Mouse (Mus musculus) heart, embryonic 14.5 days (tissue): Measurements from ENCODE around the gene Unkl. TPM values are rescaled to one million over a fixed set of nuclear protein-coding genes. Genes with fewer than 3 reads are reported as not detected.

Source experiments
- ATAC-seq: fragments of 200-750 bp; cut with Nextera tagmentation; 2 replicates; pipeline ENCODE4 v1.8.0; 2017; ENCODE audit warnings: low read depth, moderate TSS enrichment; ENCODE audit not compliant: insufficient number of reproducible peaks, insufficient read depth, low FRiP score
- H3K27ac ChIP-seq, 2 experiments: fragments of 200-500 bp in 1 of 2; fragments of 300-500 bp in 1 of 2; sonication (generic) in 1 of 2; replicated peaks in 1 of 2; 2 replicates each; pipeline ENCODE4 v1.5.1; 2012 to 2014; ENCODE audit warnings: low read depth in 2 of 2, low read length in 2 of 2, control low read depth in 1 of 2, mild to moderate bottlenecking in 1 of 2, mixed read lengths in 1 of 2; ENCODE audit not compliant: control insufficient read depth in 1 of 2, insufficient read depth in 1 of 2
- H3K27me3 ChIP-seq: fragments of 300-500 bp; sonication (generic); 2 replicates; pipeline ENCODE4 v1.6.1; 2014; ENCODE audit warnings: mild to moderate bottlenecking, low read length, control low read depth; ENCODE audit not compliant: control insufficient read depth, insufficient read depth
- H3K36me3 ChIP-seq: fragments of 300-500 bp; sonication (generic); 2 replicates; pipeline ENCODE4 v1.6.1; 2014; ENCODE audit warnings: mild to moderate bottlenecking, control low read depth, low read length, mixed read lengths; ENCODE audit not compliant: control insufficient read depth, insufficient read depth
- H3K4me1 ChIP-seq, 2 experiments: fragments of 200-500 bp in 1 of 2; fragments of 300-500 bp in 1 of 2; sonication (generic) in 1 of 2; 2 replicates each; pipeline ENCODE4 v1.6.1; 2012 to 2014; ENCODE audit warnings: low read length in 2 of 2, control low read depth in 1 of 2, mixed read lengths in 1 of 2; ENCODE audit not compliant: control insufficient read depth in 2 of 2, insufficient read depth in 2 of 2
- H3K4me2 ChIP-seq: fragments of 300-500 bp; sonication (generic); 2 replicates; pipeline ENCODE4 v1.6.1; 2014; ENCODE audit warnings: mild to moderate bottlenecking, low read length
- H3K4me3 ChIP-seq, 2 experiments: fragments of 200-500 bp in 1 of 2; fragments of 300-500 bp in 1 of 2; sonication (generic) in 1 of 2; 2 replicates each; pipeline ENCODE4 v1.5.1; 2012 to 2014; ENCODE audit warnings: low read length in 2 of 2, mild to moderate bottlenecking in 2 of 2, control low read depth in 1 of 2, low read depth in 1 of 2, moderate library complexity in 1 of 2; ENCODE audit not compliant: control insufficient read depth in 1 of 2, insufficient read depth in 1 of 2
- H3K9ac ChIP-seq: fragments of 300-500 bp; sonication (generic); 2 replicates; pipeline ENCODE4 v1.6.1; 2014; ENCODE audit warnings: mild to moderate bottlenecking, low read length
- H3K9me3 ChIP-seq: fragments of 300-500 bp; sonication (generic); 2 replicates; pipeline ENCODE4 v1.6.1; 2016; ENCODE audit warnings: low read length, control low read depth; ENCODE audit not compliant: control insufficient read depth
- WGBS: fragments of 180-500 bp; shearing (Covaris S2); extraction: QIAGEN DNeasy Blood & Tissue Kit; methylation state at CpG from one replicate; pipeline ENCODE4 v1.1.7; 2014; 5-methylcytosine and 5-hydroxymethylcytosine counted together
- polyA plus RNA-seq: library from polyadenylated mRNA; unstranded; fragments of >200 nt; fragmentation: Nextera tagmentation; extraction: Ambion mirVana; gene quantifications from 2 replicates; pipeline ENCODE4 v1.2.1, GENCODE M21; 2014

Unkl gene
- polyA plus RNA-seq: 2.2 and 2.7 TPM in 2 replicates

DNA sequence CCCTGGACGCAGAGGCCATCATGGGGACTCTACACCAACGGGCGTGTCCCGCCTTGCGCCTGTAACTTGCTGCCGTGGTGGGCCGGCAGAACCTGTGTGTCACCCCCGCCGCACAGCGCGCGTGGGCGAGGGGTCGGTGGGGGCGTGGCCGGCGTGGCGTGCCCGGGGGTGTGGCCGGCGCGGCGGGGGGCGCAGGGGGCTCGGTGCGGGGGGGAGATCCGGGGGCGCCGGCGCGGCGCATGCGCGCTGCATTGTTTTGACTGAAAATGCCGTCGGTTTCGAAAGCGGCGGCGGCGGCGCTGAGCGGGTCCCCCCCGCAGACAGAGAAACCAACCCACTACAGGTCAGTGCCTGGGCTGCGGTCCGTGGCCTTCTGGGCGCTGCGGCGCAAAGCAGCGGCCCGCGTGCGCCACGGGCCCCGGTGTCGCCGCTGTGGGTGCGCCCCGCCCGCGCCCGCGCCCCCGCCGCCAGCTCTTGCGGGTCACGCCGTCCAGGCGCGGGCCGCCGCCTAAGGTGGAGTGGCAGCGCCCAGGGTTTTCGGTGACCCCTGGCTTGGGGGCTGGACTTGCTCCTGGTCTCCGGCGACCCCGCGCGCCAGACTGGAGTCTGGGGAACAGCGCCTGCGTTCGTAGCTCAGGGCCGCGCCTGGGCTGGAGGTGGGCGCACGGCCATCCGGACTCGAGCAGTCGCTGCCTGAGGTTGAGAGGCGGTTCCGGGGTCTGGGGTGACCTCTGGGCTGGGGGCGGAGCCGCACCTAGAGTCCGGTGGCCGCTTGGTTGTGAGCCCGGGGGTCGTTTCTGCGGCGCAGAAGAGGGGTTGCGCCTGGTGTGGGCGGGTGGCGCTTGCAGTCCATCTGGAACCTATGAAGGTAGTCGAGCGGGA lies at the start of gene Unkl:
Gene Unkl (plus strand): TSS at position 248 of the 882 bp plus-strand sequence.
- H3K27ac ChIP-seq: peak within 1 kb of the TSS; percentile 75 to 83
- peak within 1 kb of the TSS; percentile 79 to 99 for H3K4me3 ChIP-seq
- ATAC-seq: peak; percentile 64
- under 1% methylated on average over 104 of the region's 104 CpGs for WGBS
- H3K36me3 ChIP-seq: peaks cover 25% of the 10 kb centered on the region
- H3K27me3 ChIP-seq: no peaks in the 10 kb centered on the region
- H3K9ac ChIP-seq: peak within 1 kb of the TSS; percentile 88
- H3K4me1 ChIP-seq: peaks cover 11 to 32% of the 10 kb centered on the region in 2 experiments
- H3K4me2 ChIP-seq: peak within 1 kb of the TSS; percentile 84
- H3K9me3 ChIP-seq: no peaks in the 10 kb centered on the region

DNA sequence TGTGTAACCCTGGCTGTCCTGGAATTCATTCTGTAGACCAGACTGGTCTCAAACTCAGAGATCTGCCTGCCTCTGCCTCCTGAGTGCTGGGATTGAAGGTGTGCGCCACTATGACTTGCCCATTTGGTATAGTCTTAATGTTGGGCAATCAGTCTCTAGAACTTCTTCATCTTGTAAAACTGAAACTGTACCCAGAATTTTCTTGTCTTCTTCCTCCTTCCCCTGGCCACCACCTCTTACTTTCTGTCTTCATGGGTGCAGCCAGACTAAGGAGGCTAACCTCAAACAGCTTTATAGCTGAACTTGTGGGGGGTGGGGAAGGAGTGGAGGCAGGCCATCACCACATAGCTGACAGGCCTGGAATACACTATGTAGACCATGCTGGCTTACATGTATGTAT lies 49.4 kb upstream of the Unkl start:
- Histone ChIP-seq H3K4me1 (peaks cover 2 to 8% of the 10 kb centered on the region in 2 experiments; a peak in 3 of 4 replicates), H3K27ac (no peak overlapping the region), H3K27me3 (no peaks in the 10 kb centered on the region), H3K4me3 (no peak overlapping the region), H3K4me2 (no peak overlapping the region), H3K36me3 (no peaks in the 10 kb centered on the region; the same call in 1 of the 2 replicates), H3K9me3 (no peaks in the 10 kb centered on the region), H3K9ac (no peak overlapping the region)
- ATAC-seq: no peak
- 100% methylated on average over 1 of the region's 1 CpGs for WGBS

DNA sequence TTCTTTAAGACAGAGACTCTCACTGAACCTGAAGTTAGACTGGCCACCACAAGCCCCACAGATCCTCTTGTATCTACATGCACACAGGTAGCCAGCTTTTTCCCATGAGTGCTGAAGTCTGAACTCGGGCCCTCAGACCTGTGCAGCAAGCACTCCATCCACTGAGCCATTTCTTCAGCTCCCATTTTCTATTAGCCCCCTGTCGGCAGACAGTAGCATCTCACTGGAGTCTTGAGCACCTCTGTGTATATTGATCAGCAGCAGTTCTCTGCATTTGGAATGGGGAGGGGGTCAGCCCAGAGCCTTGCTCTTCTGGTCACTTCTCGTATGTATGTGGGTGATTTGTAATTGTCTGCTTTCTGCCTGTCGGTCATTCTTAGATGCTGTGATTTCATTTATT lies 48.2 kb upstream of the Unkl start:
- no peak overlapping the region for H3K9ac ChIP-seq
- H3K27me3 ChIP-seq: no peaks in the 10 kb centered on the region
- H3K4me3 ChIP-seq: no peak overlapping the region
- ATAC-seq: no peak
- H3K4me1 ChIP-seq: no peaks in the 10 kb centered on the region
- H3K27ac ChIP-seq: no peak overlapping the region
- H3K9me3 ChIP-seq: no peaks in the 10 kb centered on the region
- 66% methylated on average over 4 of the region's 4 CpGs for WGBS
- H3K4me2 ChIP-seq: no peak overlapping the region
- H3K36me3 ChIP-seq: peaks cover 6% of the 10 kb centered on the region; the same call in 1 of the 2 replicates

DNA sequence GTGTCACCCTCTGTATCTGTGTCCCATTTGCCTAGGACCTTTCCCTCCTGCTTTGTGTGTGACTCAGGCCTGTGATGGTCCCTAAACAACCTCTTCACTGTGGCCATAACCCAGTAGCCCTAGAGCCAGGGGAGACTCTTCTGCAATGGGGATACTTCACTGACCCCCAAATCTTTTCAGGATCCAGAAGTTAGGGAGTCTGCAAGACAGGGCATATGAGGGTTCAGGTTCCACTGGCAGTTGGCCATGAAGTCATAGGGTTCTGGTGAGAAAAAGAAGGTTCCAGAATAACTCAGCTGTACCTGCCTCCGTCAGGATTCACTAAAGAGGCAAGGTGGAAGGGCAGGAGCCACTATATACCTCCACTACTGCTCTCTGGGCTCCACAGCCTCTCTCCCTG lies 26.0 kb upstream of the Unkl start, which contains the start of gene Ccdc154:
Gene Ccdc154 (plus strand): TSS at position 301 of the 400 bp plus-strand sequence.
- WGBS: 94% methylated on average over 1 of the region's 1 CpGs
- Histone ChIP-seq H3K9me3 (no peaks in the 10 kb centered on the region), H3K27me3 (no peaks in the 10 kb centered on the region), H3K4me1 (no peaks in the 10 kb centered on the region), H3K9ac (no peak within 1 kb of the TSS), H3K4me2 (no peak within 1 kb of the TSS), H3K36me3 (peaks cover 38% of the 10 kb centered on the region), H3K27ac (no peak within 1 kb of the TSS), H3K4me3 (no peak within 1 kb of the TSS)
- no peak for ATAC-seq

DNA sequence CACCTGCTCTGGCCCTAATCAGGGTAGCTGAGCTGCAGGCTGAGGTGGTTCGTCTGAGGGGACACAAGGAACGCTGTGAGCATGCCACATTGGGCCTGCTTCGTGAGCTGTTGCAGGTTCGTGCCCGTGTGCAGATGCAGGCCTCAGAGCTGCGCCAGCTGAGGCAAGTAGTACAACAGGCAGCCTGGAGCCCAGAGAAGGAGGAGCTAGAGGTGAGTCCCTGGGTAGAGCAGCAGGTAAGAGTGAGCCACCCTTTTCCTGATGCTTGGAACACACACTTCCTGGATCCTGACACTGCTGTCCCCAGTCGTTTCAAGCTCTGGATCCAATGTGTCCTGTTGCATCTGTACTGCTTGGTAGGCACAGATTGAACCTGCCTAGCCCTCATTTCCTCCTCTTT lies 24.8 kb upstream of the Unkl start:
- WGBS: 73% methylated on average over 7 of the region's 7 CpGs
- no peak overlapping the region for H3K27ac ChIP-seq
- H3K9ac ChIP-seq: no peak overlapping the region
- no peak overlapping the region for H3K4me3 ChIP-seq
- H3K4me2 ChIP-seq: no peak overlapping the region
- no peaks in the 10 kb centered on the region for H3K4me1 ChIP-seq
- H3K9me3 ChIP-seq: no peaks in the 10 kb centered on the region
- H3K36me3 ChIP-seq: peaks cover 28% of the 10 kb centered on the region
- no peak for ATAC-seq
- H3K27me3 ChIP-seq: no peaks in the 10 kb centered on the region

DNA sequence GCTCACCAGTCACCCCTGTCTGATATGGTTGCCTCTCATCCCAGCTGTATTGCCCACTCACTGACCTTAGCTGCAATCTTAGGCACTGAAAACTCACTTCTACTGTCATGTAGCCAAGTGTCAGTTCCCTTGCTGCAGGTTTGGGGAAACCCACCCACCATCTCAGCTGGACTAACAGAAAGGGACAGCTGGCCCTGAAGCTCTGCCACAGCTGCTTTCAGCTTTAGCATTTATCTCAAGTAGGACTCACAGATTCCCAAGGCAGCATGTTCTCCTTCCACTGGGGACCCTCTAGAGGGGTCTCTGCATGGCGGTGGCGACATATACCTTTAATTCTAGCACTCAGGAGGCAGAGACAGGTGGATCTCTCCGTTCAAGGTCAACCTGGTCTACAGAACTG lies 23.4 kb upstream of the Unkl start:
- Histone ChIP-seq H3K4me3 (no peak overlapping the region), H3K4me2 (no peak overlapping the region), H3K27me3 (no peaks in the 10 kb centered on the region), H3K36me3 (peaks cover 21% of the 10 kb centered on the region), H3K9me3 (no peaks in the 10 kb centered on the region), H3K9ac (no peak overlapping the region), H3K27ac (no peak overlapping the region), H3K4me1 (no peaks in the 10 kb centered on the region)
- ATAC-seq: no peak
- WGBS: 74% methylated on average over 3 of the region's 3 CpGs

DNA sequence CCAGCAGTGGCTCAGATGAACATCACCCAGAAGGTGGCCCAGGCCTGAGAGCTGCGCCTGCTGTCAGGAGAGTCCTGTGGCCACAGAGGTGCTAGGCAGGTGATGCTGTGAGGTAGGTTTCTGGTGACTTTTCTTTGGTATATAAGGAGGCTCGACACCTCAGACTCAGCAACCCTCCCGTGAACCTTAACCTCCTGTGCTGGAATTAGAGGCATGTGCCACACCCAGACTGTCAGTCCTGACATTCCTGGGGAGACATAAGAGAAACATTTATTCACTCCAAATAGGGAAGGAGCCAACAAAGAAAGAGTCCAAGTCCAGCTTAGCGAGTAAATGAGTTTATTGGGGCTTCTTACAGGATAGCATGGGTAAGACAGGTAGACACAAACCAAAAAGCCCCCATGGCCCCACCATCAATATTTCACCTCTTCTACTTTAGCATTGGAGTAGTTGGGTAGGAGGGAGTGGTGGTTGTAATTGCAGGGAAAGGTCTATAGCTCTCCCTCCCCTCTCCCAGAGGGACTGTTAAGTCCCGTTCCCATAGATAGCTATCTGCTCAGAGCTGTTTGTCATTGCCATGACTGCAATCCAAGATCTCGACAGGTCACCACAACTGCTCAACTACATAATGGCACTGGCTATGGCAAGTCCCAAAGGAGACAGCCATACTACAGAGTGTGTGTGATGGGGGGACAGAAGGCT lies 22.1 kb upstream of the Unkl start:
- Histone ChIP-seq H3K36me3 (peaks cover 7% of the 10 kb centered on the region), H3K4me3 (no peak overlapping the region), H3K27me3 (no peaks in the 10 kb centered on the region), H3K4me2 (no peak overlapping the region), H3K9ac (no peak overlapping the region), H3K27ac (no peak overlapping the region), H3K4me1 (no peaks in the 10 kb centered on the region), H3K9me3 (no peaks in the 10 kb centered on the region)
- ATAC-seq: no peak
- 46% methylated on average over 6 of the region's 6 CpGs for WGBS
